Mouse (Mus musculus) erythroblast, embryonic 14.5 days (primary cell): Measurements from ENCODE around the gene Gale.

Experiments used
- GATA1 ChIP-seq: IDR thresholded peaks from 2 replicates; pipeline ENCODE4 v1.6.1; 2012; ENCODE audit warnings: low read length, inconsistent platforms, mixed read lengths
- TAL1 ChIP-seq: IDR thresholded peaks from 3 replicates; pipeline ENCODE4 v1.6.1; 2012; ENCODE audit warnings: low read length, inconsistent platforms, mixed read lengths

DNA sequence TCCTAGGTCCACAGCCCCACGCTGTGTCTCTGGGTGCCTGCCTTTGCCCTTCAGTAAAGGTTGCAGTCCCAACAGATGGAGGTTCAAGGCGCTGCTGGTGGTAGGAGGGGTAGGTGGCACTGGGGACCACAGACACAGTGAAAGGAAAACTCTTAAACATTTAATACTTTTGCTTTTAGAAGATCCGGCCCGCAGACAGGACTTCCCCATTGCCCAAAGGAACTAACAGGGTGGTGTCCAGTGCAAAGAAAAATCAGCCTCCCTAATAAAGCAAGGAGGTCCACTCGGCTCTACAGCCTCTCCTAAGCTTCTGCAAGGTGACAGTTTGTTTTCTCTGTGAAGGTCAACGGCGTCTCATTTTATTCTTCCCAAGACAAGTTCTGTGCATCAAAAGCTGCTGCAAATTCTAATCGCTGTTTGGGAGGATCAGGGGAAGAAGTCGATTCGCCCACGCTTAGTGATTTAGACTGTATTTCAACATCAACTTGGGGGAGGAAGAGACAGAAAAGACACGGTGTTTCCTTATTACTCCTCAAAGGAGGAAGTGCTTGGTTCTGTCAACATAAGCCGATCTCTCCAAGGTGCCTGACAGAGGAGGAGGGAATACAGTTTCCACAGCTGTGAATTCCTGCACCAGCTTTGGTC lies 44.8 kb upstream of the Gale start:
- TF ChIP-seq TAL1 (no peak), GATA1 (no peak)
